Mouse (Mus musculus): ENCODE data around the gene Nmrk2. TPM values are rescaled to one million over a fixed set of nuclear protein-coding genes. Genes with fewer than 3 reads are reported as not detected.

The Nmrk2 gene
- polyA plus RNA-seq, 2 experiments: not detected

DNA sequence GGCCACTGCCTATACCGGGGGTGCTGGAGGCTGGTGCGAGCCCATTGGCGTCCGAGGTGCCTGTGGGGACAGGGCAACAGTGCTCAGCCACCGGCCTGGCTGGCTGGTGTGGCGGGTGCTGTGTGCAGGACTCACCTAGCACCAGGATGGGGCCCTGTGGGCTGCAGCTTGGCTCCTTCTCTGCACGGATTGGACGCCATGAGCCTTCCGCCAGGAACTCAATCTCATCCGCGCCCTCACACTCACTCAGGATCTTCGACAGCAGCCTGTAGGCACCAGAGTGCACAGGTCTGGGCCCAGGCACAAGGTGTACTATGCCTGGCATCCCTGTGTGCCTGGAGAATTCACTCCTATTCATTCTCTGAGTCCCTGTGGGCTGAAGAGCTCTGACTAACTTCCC, 47.5 kb downstream of the Nmrk2 start:
- WGBS (ENCODE audit: insufficient replicate concordance): 94% methylated on average over 12 of the region's 12 CpGs
- Histone ChIP-seq H3K27ac (no peak overlapping the region), H3K4me1 (replicated peaks; ENCODE audit: control insufficient read depth in 2 of 2, insufficient read depth in 2 of 2, low read length in 1 of 2) (peaks cover 0 to 3% of the 10 kb centered on the region in 2 experiments; a peak in 1 of 4 replicates), H3K9me3 (ENCODE audit: control insufficient read depth, low read length) (no peaks in the 10 kb centered on the region), H3K36me3 (replicated peaks; ENCODE audit: control insufficient read depth, insufficient read depth, low read depth) (peaks cover 64% of the 10 kb centered on the region), H3K9ac (replicated peaks) (no peak overlapping the region), H3K4me3 (ENCODE audit: insufficient read depth in 1 of 2, low read depth in 2 of 2, low read length in 2 of 2) (no peak overlapping the region), H3K27me3 (ENCODE audit: control insufficient read depth, insufficient read depth, low read length) (no peaks in the 10 kb centered on the region), H3K4me2 (ENCODE audit: low read depth) (no peak overlapping the region)
- TF ChIP-seq EP300 (IDR thresholded peaks at IDR 0.05; ENCODE audit: low read depth) (no peak), CTCF (IDR thresholded peaks at IDR 0.05; ENCODE audit: low read depth) (no peak)
- no peak for ATAC-seq (ENCODE audit: insufficient read depth)
- DNase-seq (ENCODE audit: low read depth in 3 of 3, low spot score in 3 of 3): no peak

DNA sequence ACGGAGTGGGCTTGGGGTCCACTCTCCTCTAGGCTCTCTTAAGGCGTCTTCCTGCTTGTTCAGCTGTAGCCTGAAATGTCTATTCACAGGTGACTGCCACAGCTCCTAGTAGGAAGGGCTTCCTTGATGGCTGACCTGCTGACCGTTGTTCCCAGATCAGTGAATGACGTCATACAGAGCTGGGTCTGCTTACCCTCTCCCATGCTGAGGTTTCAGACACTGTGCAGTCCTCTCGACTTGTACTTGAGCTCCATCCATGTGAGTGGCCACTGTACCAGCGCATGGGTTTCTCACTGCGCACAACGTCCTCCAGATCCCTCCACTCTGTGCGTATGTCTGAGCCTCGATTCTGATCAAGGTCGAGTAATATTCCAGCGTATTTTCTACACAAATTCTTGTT, 49.2 kb downstream of the Nmrk2 start:
- Histone ChIP-seq H3K4me2 (ENCODE audit: low read depth) (no peak overlapping the region), H3K27ac (no peak overlapping the region)

DNA sequence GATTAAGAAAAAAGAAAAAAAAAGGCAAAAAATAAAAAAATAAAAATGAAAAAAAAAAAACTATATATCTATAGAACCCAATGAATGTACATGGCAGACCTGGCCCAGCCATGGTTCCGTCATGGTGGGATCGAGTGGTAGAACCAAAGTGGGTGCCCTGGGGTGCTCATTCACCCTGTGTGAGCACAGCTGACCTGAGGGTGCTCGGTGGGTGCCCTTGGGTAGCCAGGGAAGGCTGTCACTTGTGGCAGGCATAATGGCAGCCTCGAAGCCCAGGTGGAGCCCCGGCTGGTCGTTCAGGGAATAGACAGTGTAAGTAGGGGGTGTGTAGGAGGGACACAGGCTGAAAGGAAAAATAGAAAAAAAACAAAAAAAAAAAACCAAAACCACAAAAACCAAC, 50.6 kb downstream of the Nmrk2 start:
- peaks cover 0 to 3% of the 10 kb centered on the region in 2 experiments; a peak in 1 of 4 replicates for H3K4me1 ChIP-seq (replicated peaks; ENCODE audit: control insufficient read depth in 2 of 2, insufficient read depth in 2 of 2, low read length in 1 of 2)

More for the DNA sequence above, 49.2 kb downstream of the Nmrk2 start:
- ATAC-seq (ENCODE audit: insufficient read depth) (peak; percentile 5; the same call in 1 of the 2 replicates), DNase-seq (ENCODE audit: low read depth in 3 of 3, low spot score in 3 of 3) (no peak)
- H3K36me3 ChIP-seq (replicated peaks; ENCODE audit: control insufficient read depth, insufficient read depth, low read depth): peaks cover 76% of the 10 kb centered on the region
- H3K4me1 ChIP-seq (replicated peaks; ENCODE audit: control insufficient read depth in 2 of 2, insufficient read depth in 2 of 2, low read length in 1 of 2): peaks cover 0 to 3% of the 10 kb centered on the region in 2 experiments; a peak in 1 of 4 replicates
- TF ChIP-seq CTCF (IDR thresholded peaks at IDR 0.05; ENCODE audit: low read depth) (no peak), EP300 (IDR thresholded peaks at IDR 0.05; ENCODE audit: low read depth) (no peak)
- WGBS (ENCODE audit: insufficient replicate concordance): 49% methylated on average over 12 of the region's 12 CpGs
- no peaks in the 10 kb centered on the region for H3K27me3 ChIP-seq (ENCODE audit: control insufficient read depth, insufficient read depth, low read length)
- no peaks in the 10 kb centered on the region for H3K9me3 ChIP-seq (ENCODE audit: control insufficient read depth, low read length)
- no peak overlapping the region for H3K9ac ChIP-seq (replicated peaks)
- H3K4me3 ChIP-seq (ENCODE audit: insufficient read depth in 1 of 2, low read depth in 2 of 2, low read length in 2 of 2): no peak overlapping the region

More for the DNA sequence above, 50.6 kb downstream of the Nmrk2 start:
- no peak overlapping the region for H3K4me2 ChIP-seq (ENCODE audit: low read depth)
- ATAC-seq (ENCODE audit: insufficient read depth) (no peak), DNase-seq (ENCODE audit: low read depth in 3 of 3, low spot score in 3 of 3) (no peak)
- no peak overlapping the region for H3K4me3 ChIP-seq (ENCODE audit: insufficient read depth in 1 of 2, low read depth in 2 of 2, low read length in 2 of 2)
- H3K27me3 ChIP-seq (ENCODE audit: control insufficient read depth, insufficient read depth, low read length): no peaks in the 10 kb centered on the region
- peaks cover 79% of the 10 kb centered on the region for H3K36me3 ChIP-seq (replicated peaks; ENCODE audit: control insufficient read depth, insufficient read depth, low read depth)
- H3K9me3 ChIP-seq (ENCODE audit: control insufficient read depth, low read length): no peaks in the 10 kb centered on the region
- H3K27ac ChIP-seq: no peak overlapping the region
- 52% methylated on average over 6 of the region's 6 CpGs for WGBS (ENCODE audit: insufficient replicate concordance)
- TF ChIP-seq EP300 (IDR thresholded peaks at IDR 0.05; ENCODE audit: low read depth): no peak
- H3K9ac ChIP-seq (replicated peaks): no peak overlapping the region

Other genes with a start within 250 kb of the Nmrk2 start
- 0.19 and 0.25 TPM in 2 replicates for gene Gng7, start 187.1 kb downstream of the Nmrk2 start, polyA plus RNA-seq (2012; rRNA removed)
- 0.23 and 0.33 TPM in 2 replicates for gene Gng7, start 187.1 kb downstream of the Nmrk2 start, polyA plus RNA-seq (2014; fragmentation: Nextera tagmentation; extraction: Ambion mirVana)
- 0.05 TPM in 1 of 2 replicates, not detected in the other for gene Diras1, start 176.4 kb downstream of the Nmrk2 start, polyA plus RNA-seq (2012; rRNA removed)
- not detected in 2 replicates for gene Diras1, start 176.4 kb downstream of the Nmrk2 start, polyA plus RNA-seq (2014; fragmentation: Nextera tagmentation; extraction: Ambion mirVana)
- 4.2 and 4.4 TPM in 2 replicates for gene Slc39a3, start 164.6 kb downstream of the Nmrk2 start, polyA plus RNA-seq (2012; rRNA removed)
- 2.7 and 3.2 TPM in 2 replicates for gene Slc39a3, start 164.6 kb downstream of the Nmrk2 start, polyA plus RNA-seq (2014; fragmentation: Nextera tagmentation; extraction: Ambion mirVana)
- 38.4 and 43.6 TPM in 2 replicates for gene Sgta, start 141.9 kb downstream of the Nmrk2 start, polyA plus RNA-seq (2012; rRNA removed)
- 43.8 and 48.0 TPM in 2 replicates for gene Sgta, start 141.9 kb downstream of the Nmrk2 start, polyA plus RNA-seq (2014; fragmentation: Nextera tagmentation; extraction: Ambion mirVana)
- 20.5 and 21.7 TPM in 2 replicates for gene Thop1, start 132.0 kb downstream of the Nmrk2 start, polyA plus RNA-seq (2012; rRNA removed)
- gene Thop1, start 132.0 kb downstream of the Nmrk2 start, polyA plus RNA-seq (2014; fragmentation: Nextera tagmentation; extraction: Ambion mirVana): 15.0 and 17.7 TPM in 2 replicates
- gene Creb3l3, start 103.2 kb downstream of the Nmrk2 start, polyA plus RNA-seq (2012; rRNA removed): 10.9 and 11.0 TPM in 2 replicates
- gene Creb3l3, start 103.2 kb downstream of the Nmrk2 start, polyA plus RNA-seq (2014; fragmentation: Nextera tagmentation; extraction: Ambion mirVana): 16.8 and 20.1 TPM in 2 replicates
- 56.0 and 60.3 TPM in 2 replicates for gene Map2k2, start 96.1 kb downstream of the Nmrk2 start, polyA plus RNA-seq (2012; rRNA removed)
- gene Map2k2, start 96.1 kb downstream of the Nmrk2 start, polyA plus RNA-seq (2014; fragmentation: Nextera tagmentation; extraction: Ambion mirVana): 90.0 and 98.9 TPM in 2 replicates
- 15.2 and 16.3 TPM in 2 replicates for gene Zbtb7a, start 66.8 kb downstream of the Nmrk2 start, polyA plus RNA-seq (2012; rRNA removed)
- gene Zbtb7a, start 66.8 kb downstream of the Nmrk2 start, polyA plus RNA-seq (2014; fragmentation: Nextera tagmentation; extraction: Ambion mirVana): 25.1 and 30.8 TPM in 2 replicates
- 11.2 and 13.2 TPM in 2 replicates for gene Pias4, start 34.1 kb downstream of the Nmrk2 start, polyA plus RNA-seq (2012; rRNA removed)
- gene Pias4, start 34.1 kb downstream of the Nmrk2 start, polyA plus RNA-seq (2014; fragmentation: Nextera tagmentation; extraction: Ambion mirVana): 14.9 and 19.0 TPM in 2 replicates
- 476 and 570 TPM in 2 replicates for gene Eef2, start 25.4 kb downstream of the Nmrk2 start, polyA plus RNA-seq (2012; rRNA removed)
- gene Eef2, start 25.4 kb downstream of the Nmrk2 start, polyA plus RNA-seq (2014; fragmentation: Nextera tagmentation; extraction: Ambion mirVana): 233 and 270 TPM in 2 replicates
- gene Dapk3, start 19.0 kb downstream of the Nmrk2 start, polyA plus RNA-seq (2012; rRNA removed): 16.6 and 17.6 TPM in 2 replicates
- 13.0 and 16.5 TPM in 2 replicates for gene Dapk3, start 19.0 kb downstream of the Nmrk2 start, polyA plus RNA-seq (2014; fragmentation: Nextera tagmentation; extraction: Ambion mirVana)
- gene 4930442H23Rik, start 18.2 kb downstream of the Nmrk2 start, polyA plus RNA-seq (2012; rRNA removed): not detected in 2 replicates
- not detected in 2 replicates for gene 4930442H23Rik, start 18.2 kb downstream of the Nmrk2 start, polyA plus RNA-seq (2014; fragmentation: Nextera tagmentation; extraction: Ambion mirVana)
- gene Atcay, start 28.8 kb upstream of the Nmrk2 start, polyA plus RNA-seq (2012; rRNA removed): 0.01 and 0.14 TPM in 2 replicates
- gene Atcay, start 28.8 kb upstream of the Nmrk2 start, polyA plus RNA-seq (2014; fragmentation: Nextera tagmentation; extraction: Ambion mirVana): not detected in 2 replicates
- gene Zfr2, start 31.1 kb upstream of the Nmrk2 start, polyA plus RNA-seq (2012; rRNA removed): 0.39 and 0.46 TPM in 2 replicates
- 0.21 and 0.38 TPM in 2 replicates for gene Zfr2, start 31.1 kb upstream of the Nmrk2 start, polyA plus RNA-seq (2014; fragmentation: Nextera tagmentation; extraction: Ambion mirVana)
- gene Matk, start 50.9 kb upstream of the Nmrk2 start, polyA plus RNA-seq (2012; rRNA removed): 0.74 and 1.1 TPM in 2 replicates
- gene Matk, start 50.9 kb upstream of the Nmrk2 start, polyA plus RNA-seq (2014; fragmentation: Nextera tagmentation; extraction: Ambion mirVana): 1.3 and 1.6 TPM in 2 replicates
- 42.8 and 49.9 TPM in 2 replicates for gene Mrpl54, start 64.9 kb upstream of the Nmrk2 start, polyA plus RNA-seq (2012; rRNA removed)
- 113 and 120 TPM in 2 replicates for gene Mrpl54, start 64.9 kb upstream of the Nmrk2 start, polyA plus RNA-seq (2014; fragmentation: Nextera tagmentation; extraction: Ambion mirVana)
- 14.3 and 14.6 TPM in 2 replicates for gene Apba3, start 64.9 kb upstream of the Nmrk2 start, polyA plus RNA-seq (2012; rRNA removed)
- gene Apba3, start 64.9 kb upstream of the Nmrk2 start, polyA plus RNA-seq (2014; fragmentation: Nextera tagmentation; extraction: Ambion mirVana): 15.7 and 16.1 TPM in 2 replicates
- 0.38 and 0.40 TPM in 2 replicates for gene Tjp3, start 89.5 kb upstream of the Nmrk2 start, polyA plus RNA-seq (2012; rRNA removed)
- gene Tjp3, start 89.5 kb upstream of the Nmrk2 start, polyA plus RNA-seq (2014; fragmentation: Nextera tagmentation; extraction: Ambion mirVana): 0.20 and 0.37 TPM in 2 replicates
- 12.8 and 13.1 TPM in 2 replicates for gene Pip5k1c, start 90.9 kb upstream of the Nmrk2 start, polyA plus RNA-seq (2012; rRNA removed)
- 10.5 and 12.5 TPM in 2 replicates for gene Pip5k1c, start 90.9 kb upstream of the Nmrk2 start, polyA plus RNA-seq (2014; fragmentation: Nextera tagmentation; extraction: Ambion mirVana)
- gene Cactin, start 119.1 kb upstream of the Nmrk2 start, polyA plus RNA-seq (2012; rRNA removed): 20.8 and 24.3 TPM in 2 replicates
- gene Cactin, start 119.1 kb upstream of the Nmrk2 start, polyA plus RNA-seq (2014; fragmentation: Nextera tagmentation; extraction: Ambion mirVana): 12.1 and 16.6 TPM in 2 replicates
- gene Tbxa2r, start 126.7 kb upstream of the Nmrk2 start, polyA plus RNA-seq (2012; rRNA removed): 2.4 and 3.1 TPM in 2 replicates
- gene Tbxa2r, start 126.7 kb upstream of the Nmrk2 start, polyA plus RNA-seq (2014; fragmentation: Nextera tagmentation; extraction: Ambion mirVana): 1.9 and 3.3 TPM in 2 replicates
- gene Gipc3, start 141.2 kb upstream of the Nmrk2 start, polyA plus RNA-seq (2012; rRNA removed): 0.01 TPM in 2 replicates
- not detected in 2 replicates for gene Gipc3, start 141.2 kb upstream of the Nmrk2 start, polyA plus RNA-seq (2014; fragmentation: Nextera tagmentation; extraction: Ambion mirVana)
- gene Hmg20b, start 148.4 kb upstream of the Nmrk2 start, polyA plus RNA-seq (2012; rRNA removed): 20.6 and 24.9 TPM in 2 replicates
- gene Hmg20b, start 148.4 kb upstream of the Nmrk2 start, polyA plus RNA-seq (2014; fragmentation: Nextera tagmentation; extraction: Ambion mirVana): 20.3 and 23.7 TPM in 2 replicates
- gene Mfsd12, start 155.4 kb upstream of the Nmrk2 start, polyA plus RNA-seq (2012; rRNA removed): 8.4 and 9.3 TPM in 2 replicates
- gene Mfsd12, start 155.4 kb upstream of the Nmrk2 start, polyA plus RNA-seq (2014; fragmentation: Nextera tagmentation; extraction: Ambion mirVana): 6.1 and 8.3 TPM in 2 replicates
- 0.55 and 0.78 TPM in 2 replicates for gene 4930404N11Rik, start 163.8 kb upstream of the Nmrk2 start, polyA plus RNA-seq (2012; rRNA removed)
- gene 4930404N11Rik, start 163.8 kb upstream of the Nmrk2 start, polyA plus RNA-seq (2014; fragmentation: Nextera tagmentation; extraction: Ambion mirVana): 0.44 and 0.60 TPM in 2 replicates
- 73.1 and 86.2 TPM in 2 replicates for gene Fzr1, start 176.5 kb upstream of the Nmrk2 start, polyA plus RNA-seq (2012; rRNA removed)
- gene Fzr1, start 176.5 kb upstream of the Nmrk2 start, polyA plus RNA-seq (2014; fragmentation: Nextera tagmentation; extraction: Ambion mirVana): 80.5 and 85.2 TPM in 2 replicates
- 29.8 and 32.2 TPM in 2 replicates for gene Dohh, start 182.4 kb upstream of the Nmrk2 start, polyA plus RNA-seq (2012; rRNA removed)
- 35.0 and 39.7 TPM in 2 replicates for gene Dohh, start 182.4 kb upstream of the Nmrk2 start, polyA plus RNA-seq (2014; fragmentation: Nextera tagmentation; extraction: Ambion mirVana)
- gene Gm48551, start 182.4 kb upstream of the Nmrk2 start, polyA plus RNA-seq (2012; rRNA removed): 1.0 and 1.7 TPM in 2 replicates
- gene Gm48551, start 182.4 kb upstream of the Nmrk2 start, polyA plus RNA-seq (2014; fragmentation: Nextera tagmentation; extraction: Ambion mirVana): 0.37 and 0.47 TPM in 2 replicates
- 0.78 and 0.90 TPM in 2 replicates for gene Gm48552, start 187.0 kb upstream of the Nmrk2 start, polyA plus RNA-seq (2012; rRNA removed)
- 0.21 and 0.36 TPM in 2 replicates for gene Gm48552, start 187.0 kb upstream of the Nmrk2 start, polyA plus RNA-seq (2014; fragmentation: Nextera tagmentation; extraction: Ambion mirVana)
- 1.6 and 1.9 TPM in 2 replicates for gene Smim24, start 191.0 kb upstream of the Nmrk2 start, polyA plus RNA-seq (2012; rRNA removed)
- 1.7 and 1.8 TPM in 2 replicates for gene Smim24, start 191.0 kb upstream of the Nmrk2 start, polyA plus RNA-seq (2014; fragmentation: Nextera tagmentation; extraction: Ambion mirVana)